Mouse (Mus musculus) G1E (cell line): ENCODE results near the gene Xylb. TPM values are rescaled to one million over a fixed set of nuclear protein-coding genes. Genes with fewer than 3 reads are reported as not detected.
A peak's percentile ranks its signal among the peaks of the same experiment; 100 is the strongest.

Experiments
- ATAC-seq: 2 replicates; pipeline ENCODE4 v1.8.0; 2016; ENCODE audit warnings: mild to moderate bottlenecking; ENCODE audit not compliant: insufficient number of reproducible peaks, poor library complexity, low FRiP score, severe bottlenecking; ENCODE audit errors: extremely low read depth
- DNase-seq: peaks from one replicate; pipeline ENCODE4 v3.0.0; 2012; ENCODE audit warnings: low spot score
- H3K27me3 ChIP-seq: 2 replicates; pipeline ENCODE4 v1.6.1; 2012; ENCODE audit warnings: mild to moderate bottlenecking, low read length, inconsistent platforms; ENCODE audit not compliant: insufficient read depth
- H3K36me3 ChIP-seq: replicated peaks from 2 replicates; pipeline ENCODE3; 2012; ENCODE audit warnings: mild to moderate bottlenecking, inconsistent platforms
- H3K4me1 ChIP-seq: 2 replicates; pipeline ENCODE4 v1.6.1; 2012; ENCODE audit warnings: low read depth, low read length, inconsistent platforms, mixed read lengths; ENCODE audit not compliant: insufficient read depth
- H3K4me3 ChIP-seq: 2 replicates; pipeline ENCODE4 v1.5.1; 2012; ENCODE audit warnings: low read depth, mild to moderate bottlenecking, inconsistent platforms, low read length, moderate library complexity, mixed read lengths
- H3K9me3 ChIP-seq: replicated peaks from 2 replicates; pipeline ENCODE4 v1.6.1; 2012; ENCODE audit warnings: inconsistent platforms
- CTCF ChIP-seq: IDR thresholded peaks from 2 replicates; pipeline ENCODE4 v1.5.1; 2012; ENCODE audit warnings: low read depth, low read length, inconsistent platforms, mixed read lengths
- GATA1 ChIP-seq: IDR thresholded peaks from 2 replicates; pipeline ENCODE4 v1.6.1; 2012; ENCODE audit warnings: borderline replicate concordance, low read length, inconsistent platforms, mixed read lengths
- GATA2 ChIP-seq: IDR thresholded peaks from 2 replicates; pipeline ENCODE4 v1.6.1; 2012; ENCODE audit warnings: low read depth, low read length, inconsistent platforms, borderline replicate concordance
- POLR2AphosphoS5 ChIP-seq: IDR thresholded peaks from 2 replicates; pipeline ENCODE4 v1.6.1; 2012; ENCODE audit warnings: low read depth, low read length, inconsistent platforms; ENCODE audit not compliant: insufficient replicate concordance
- TAL1 ChIP-seq: conservative IDR thresholded peaks from 2 replicates; pipeline ENCODE4 v1.6.1; 2012; ENCODE audit warnings: low read depth, low read length, inconsistent platforms, mixed read lengths
- polyA plus RNA-seq: library from polyadenylated mRNA; stranded (reverse); fragments of >175 nt; gene quantifications from 2 replicates; pipeline ENCODE4 v1.2.3, GENCODE M21; 2012
- total RNA-seq, 2 experiments: library from RNA; stranded (forward) in 1 of 2; stranded (reverse) in 1 of 2; fragments of 200-1000 nt in 1 of 2; fragments of >200 nt in 1 of 2; fragmentation: Nextera tagmentation in 1 of 2; gene quantifications; 2 replicates each; pipeline ENCODE4 v1.2.3; 2014 to 2017

The Xylb gene
- total and polyA plus RNA-seq, 3 experiments = 7.7 to 23.7 (median 10.3) TPM

GRCm38 (mm10) chr9:119340212-119340580 is 17.0 kb upstream of the Xylb start:
- ATAC-seq (no peak), DNase-seq (no peak)
- H3K9me3 ChIP-seq = no peaks in the 10 kb centered on the region
- no peak for TF ChIP-seq GATA1
- no peak for TF ChIP-seq GATA2
- TF ChIP-seq CTCF = no peak
- no peak for TF ChIP-seq POLR2AphosphoS5
- peaks cover 63% of the 10 kb centered on the region for H3K36me3 ChIP-seq
- peak overlapping the region; percentile 82 for H3K4me3 ChIP-seq
- peaks cover 57% of the 10 kb centered on the region for H3K4me1 ChIP-seq
- no peaks in the 10 kb centered on the region for H3K27me3 ChIP-seq

DNA sequence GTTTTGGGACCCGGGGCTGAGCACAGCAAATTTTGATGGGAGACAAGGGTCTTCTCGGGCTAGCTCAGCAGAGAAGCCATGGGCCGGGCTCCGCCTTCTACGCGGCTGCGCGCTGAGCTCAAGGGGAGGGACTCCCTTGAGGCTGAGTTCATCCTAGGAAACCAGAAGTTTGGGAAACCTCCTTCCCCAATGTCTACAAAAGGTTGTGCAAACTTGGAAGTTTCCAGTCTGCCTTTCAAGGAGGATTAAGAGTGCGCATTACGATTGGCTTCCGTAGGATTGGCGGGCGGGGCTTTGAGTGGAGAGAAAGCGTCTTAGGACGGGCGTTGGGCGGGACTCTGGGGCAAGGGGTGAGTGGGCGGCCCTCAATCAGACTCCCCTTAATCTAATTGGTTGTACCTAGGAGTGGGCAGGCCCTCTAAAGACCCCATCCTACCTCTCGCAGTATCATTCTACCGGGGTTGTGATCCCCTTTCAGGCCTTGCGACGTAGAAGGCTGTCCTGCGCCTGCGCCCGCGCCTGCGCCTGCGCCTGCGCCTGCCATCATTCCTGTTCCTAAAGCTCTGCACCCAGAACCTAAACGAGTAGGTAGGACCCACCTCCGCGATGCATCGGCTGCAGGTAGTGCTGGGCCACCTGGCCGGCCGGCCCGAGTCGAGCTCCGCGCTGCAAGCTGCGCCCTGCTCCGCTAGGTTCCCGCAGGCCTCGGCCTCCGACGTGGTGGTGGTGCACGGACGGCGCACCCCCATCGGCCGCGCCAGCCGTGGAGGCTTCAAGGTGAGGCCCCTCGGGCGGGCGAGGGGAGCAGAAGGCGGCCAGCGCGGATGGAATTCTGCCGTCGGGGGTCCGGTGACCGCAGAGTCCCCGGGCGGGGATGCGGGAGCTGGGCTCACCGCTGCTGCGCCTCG is 16.0 kb upstream of the Xylb start, which contains the start of gene Myd88:
Gene Myd88 (minus strand): TSS at position 503 of the 908 bp plus-strand sequence.
- H3K9me3 ChIP-seq = no peaks in the 10 kb centered on the region
- H3K4me1 ChIP-seq = peaks cover 57% of the 10 kb centered on the region
- ATAC-seq = peak; percentile 95
- H3K4me3 ChIP-seq = peak within 1 kb of the TSS; percentile 82
- H3K36me3 ChIP-seq = peaks cover 64% of the 10 kb centered on the region
- DNase-seq = peak; percentile 99
- H3K27me3 ChIP-seq = no peaks in the 10 kb centered on the region
- TF ChIP-seq GATA2 (no peak), POLR2AphosphoS5 (no peak), GATA1 (no peak), CTCF (no peak), TAL1 (no peak)

- no peak overlapping the region for H3K4me3 ChIP-seq
- H3K27me3 ChIP-seq = no peaks in the 10 kb centered on the region
- no peak for ATAC-seq
- no peak for TF ChIP-seq GATA1
- TF ChIP-seq POLR2AphosphoS5 = no peak
- TF ChIP-seq GATA2 = no peak
- no peak for TF ChIP-seq TAL1
- no peak for TF ChIP-seq CTCF
- no peak for DNase-seq
- peaks cover 49% of the 10 kb centered on the region for H3K4me1 ChIP-seq
- no peaks in the 10 kb centered on the region for H3K9me3 ChIP-seq
- H3K36me3 ChIP-seq = peaks cover 63% of the 10 kb centered on the region
These were observed 14.5 kb upstream of the Xylb start for GRCm38 (mm10) chr9:119342728-119343127.

DNA sequence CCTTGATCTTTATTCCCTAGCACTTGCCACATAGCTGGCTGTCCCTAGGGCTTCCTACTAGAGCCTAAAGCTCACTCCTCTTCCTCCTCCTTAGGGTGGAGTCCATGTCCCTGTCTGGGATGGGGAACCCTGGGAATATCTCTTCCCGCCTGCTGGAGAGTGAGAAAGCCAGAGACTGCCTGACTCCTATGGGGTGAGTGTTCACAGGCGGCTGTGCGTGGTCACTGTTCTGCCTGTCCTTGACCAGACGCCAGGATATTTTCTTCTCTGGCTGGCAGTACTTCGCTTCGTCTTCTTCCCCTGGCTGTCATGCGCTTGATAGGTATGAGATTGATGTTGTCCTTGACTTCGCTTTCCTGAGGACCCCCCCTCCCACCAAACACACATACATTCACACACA is 10.8 kb upstream of the Xylb start:
- no peaks in the 10 kb centered on the region for H3K9me3 ChIP-seq
- no peak overlapping the region for H3K4me3 ChIP-seq
- ATAC-seq (no peak), DNase-seq (no peak)
- no peak for TF ChIP-seq GATA2
- TF ChIP-seq GATA1 = no peak
- TF ChIP-seq POLR2AphosphoS5 = no peak
- no peak for TF ChIP-seq TAL1
- TF ChIP-seq CTCF = no peak
- no peaks in the 10 kb centered on the region for H3K27me3 ChIP-seq
- H3K4me1 ChIP-seq = peaks cover 20% of the 10 kb centered on the region
- H3K36me3 ChIP-seq = peaks cover 81% of the 10 kb centered on the region

DNA sequence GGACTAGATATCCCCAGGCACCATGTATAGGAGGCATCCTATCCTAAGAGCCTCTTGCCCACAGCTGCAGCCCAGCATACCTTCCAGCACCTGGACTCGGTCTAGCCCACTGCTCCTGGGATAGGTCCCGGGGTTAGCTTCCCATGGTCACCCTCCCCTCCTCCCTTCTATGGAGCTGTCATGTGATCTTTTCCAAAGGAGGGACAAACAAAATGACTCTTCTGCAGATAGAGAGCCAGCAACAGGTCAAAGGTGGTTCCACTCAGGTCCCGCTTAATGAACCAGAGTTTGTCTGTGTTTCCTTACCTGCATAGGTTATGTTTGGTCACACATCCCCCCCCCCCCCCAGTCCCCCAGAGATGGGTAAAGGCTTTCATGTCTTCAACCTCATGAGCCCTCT is 6.7 kb upstream of the Xylb start:
- no peak for TF ChIP-seq CTCF
- TF ChIP-seq POLR2AphosphoS5 = no peak
- no peak for TF ChIP-seq GATA2
- TF ChIP-seq TAL1 = no peak
- TF ChIP-seq GATA1 = no peak
- Histone ChIP-seq H3K36me3 (peaks cover 53% of the 10 kb centered on the region), H3K27me3 (no peaks in the 10 kb centered on the region), H3K4me1 (no peaks in the 10 kb centered on the region), H3K9me3 (no peaks in the 10 kb centered on the region), H3K4me3 (no peak overlapping the region)
- ATAC-seq = no peak
- DNase-seq = no peak

DNA sequence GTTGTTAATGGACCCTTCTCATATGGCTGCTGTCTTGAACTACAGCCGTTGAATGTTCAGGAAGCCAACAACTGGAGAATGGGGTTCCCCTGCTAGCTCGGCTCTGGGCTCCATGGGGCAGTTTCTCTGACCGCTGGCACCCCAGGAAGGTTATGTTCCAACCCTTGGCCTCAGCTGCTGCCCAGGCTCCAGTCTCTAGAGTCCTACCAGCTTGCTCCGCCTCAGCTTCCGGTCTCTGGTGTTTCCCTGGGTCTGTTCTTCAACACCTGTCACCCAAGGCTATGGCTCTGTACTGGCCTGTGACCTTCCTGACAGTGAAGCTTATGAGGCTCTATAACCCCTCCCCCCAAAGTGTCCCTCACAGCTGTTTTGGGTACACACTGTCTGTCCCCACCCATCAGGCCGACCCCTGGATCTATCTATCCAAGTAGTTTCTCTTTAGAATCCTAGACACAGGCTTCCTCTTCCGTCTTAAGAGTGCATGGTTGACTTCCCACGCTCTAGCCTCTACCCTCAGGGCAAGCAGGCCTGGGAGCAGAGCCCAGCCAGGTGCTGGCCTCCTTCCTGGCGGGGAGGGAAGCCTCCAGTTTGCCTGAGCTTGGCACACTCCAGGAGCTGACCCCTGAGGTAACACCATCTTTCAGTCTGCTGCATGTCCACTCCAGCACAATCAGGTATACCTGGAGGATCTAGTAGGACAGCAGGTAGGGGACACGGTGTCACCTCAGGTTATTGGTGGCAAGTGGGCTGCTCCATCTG is 6.1 kb upstream of the Xylb start:
- DNase-seq (no peak), ATAC-seq (no peak)
- TF ChIP-seq GATA2 = no peak
- TF ChIP-seq CTCF = no peak
- TF ChIP-seq GATA1 = no peak
- no peak for TF ChIP-seq TAL1
- TF ChIP-seq POLR2AphosphoS5 = no peak
- peaks cover 47% of the 10 kb centered on the region for H3K36me3 ChIP-seq
- H3K4me3 ChIP-seq = no peak overlapping the region
- H3K27me3 ChIP-seq = no peaks in the 10 kb centered on the region
- no peaks in the 10 kb centered on the region for H3K9me3 ChIP-seq
- H3K4me1 ChIP-seq = peaks cover 2% of the 10 kb centered on the region
